Mouse (Mus musculus) ES-Bruce4 (cell line): ENCODE data around the gene Polr2i. TPM values are rescaled to one million over a fixed set of nuclear protein-coding genes. Genes with fewer than 3 reads are reported as not detected.

Experiments
- H3K27ac ChIP-seq: 2 replicates; pipeline ENCODE4 v1.5.1; 2012; ENCODE audit warnings: low read length, inconsistent platforms; ENCODE audit not compliant: insufficient read depth
- H3K27me3 ChIP-seq: 2 replicates; pipeline ENCODE4 v1.6.1; 2012; ENCODE audit warnings: mild to moderate bottlenecking, low read length, inconsistent platforms; ENCODE audit not compliant: control insufficient read depth, poor library complexity, insufficient read depth, severe bottlenecking
- H3K36me3 ChIP-seq: 2 replicates; pipeline ENCODE4 v1.6.1; 2012; ENCODE audit warnings: inconsistent platforms, mild to moderate bottlenecking, low read length, moderate library complexity; ENCODE audit not compliant: control insufficient read depth, poor library complexity, insufficient read depth, severe bottlenecking
- H3K4me1 ChIP-seq: one replicate; pipeline ENCODE4 v1.8.1; 2011; ENCODE audit warnings: low read length; ENCODE audit not compliant: control insufficient read depth, insufficient read depth
- H3K4me3 ChIP-seq: 2 replicates; pipeline ENCODE4 v1.5.1; 2011; ENCODE audit warnings: low read depth, mild to moderate bottlenecking, low read length
- H3K9ac ChIP-seq: 2 replicates; pipeline ENCODE4 v1.6.1; 2012; ENCODE audit warnings: low read depth, mild to moderate bottlenecking, inconsistent platforms; ENCODE audit not compliant: poor library complexity, severe bottlenecking
- H3K9me3 ChIP-seq: replicated peaks from 2 replicates; pipeline ENCODE4 v1.6.1; 2012; ENCODE audit warnings: mild to moderate bottlenecking, low read length, inconsistent platforms; ENCODE audit not compliant: control insufficient read depth, poor library complexity, insufficient read depth, severe bottlenecking
- CTCF ChIP-seq: IDR thresholded peaks from one replicate; pipeline ENCODE4 v1.8.1; 2011; ENCODE audit warnings: low read depth, low read length
- EP300 ChIP-seq: IDR thresholded peaks from 2 replicates; pipeline ENCODE4 v1.6.1; 2011; ENCODE audit warnings: low read depth, low read length; ENCODE audit not compliant: insufficient read depth
- POLR2A ChIP-seq: IDR thresholded peaks from one replicate; pipeline ENCODE4 v1.8.1; 2011; ENCODE audit warnings: low read length; ENCODE audit not compliant: insufficient read depth
- polyA plus RNA-seq: library from polyadenylated mRNA; stranded (reverse); fragments of >200 nt; gene quantifications from 2 replicates; pipeline ENCODE4 v1.2.4, GENCODE M21; 2011; ENCODE audit warnings: low read depth; ENCODE audit not compliant: missing spikeins, insufficient read depth, insufficient read length

Polr2i gene
- polyA plus RNA-seq, 1 experiment, result 58.7 TPM

DNA sequence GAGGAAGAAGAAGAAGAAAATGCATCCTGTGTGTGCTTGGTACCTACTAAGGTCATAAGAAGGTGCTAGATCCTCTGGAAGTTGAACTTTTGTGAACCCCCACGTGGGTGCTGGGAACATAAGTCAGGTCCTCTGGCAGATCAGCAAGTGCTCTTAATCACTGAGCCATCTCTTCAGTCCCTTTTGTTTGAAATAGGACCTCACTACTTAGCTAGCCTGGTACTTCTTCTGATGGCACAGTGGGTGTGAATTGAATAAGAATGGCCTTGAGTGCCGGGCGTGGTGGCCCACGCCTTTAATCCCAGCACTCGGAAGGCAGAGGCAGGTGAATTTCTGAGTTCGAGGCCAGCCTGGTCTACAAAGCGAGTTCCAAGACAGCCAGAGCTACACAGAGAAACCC, 34.2 kb downstream of the Polr2i start:
- Histone ChIP-seq H3K36me3 (peaks cover 31% of the 10 kb centered on the region), H3K4me1 (peaks cover 2% of the 10 kb centered on the region), H3K9me3 (no peaks in the 10 kb centered on the region), H3K9ac (no peak overlapping the region), H3K27ac (no peak overlapping the region), H3K4me3 (no peak overlapping the region), H3K27me3 (no peaks in the 10 kb centered on the region)
- TF ChIP-seq CTCF (no peak), EP300 (peak; percentile 55; the same call in 1 of the 2 replicates), POLR2A (no peak)

DNA sequence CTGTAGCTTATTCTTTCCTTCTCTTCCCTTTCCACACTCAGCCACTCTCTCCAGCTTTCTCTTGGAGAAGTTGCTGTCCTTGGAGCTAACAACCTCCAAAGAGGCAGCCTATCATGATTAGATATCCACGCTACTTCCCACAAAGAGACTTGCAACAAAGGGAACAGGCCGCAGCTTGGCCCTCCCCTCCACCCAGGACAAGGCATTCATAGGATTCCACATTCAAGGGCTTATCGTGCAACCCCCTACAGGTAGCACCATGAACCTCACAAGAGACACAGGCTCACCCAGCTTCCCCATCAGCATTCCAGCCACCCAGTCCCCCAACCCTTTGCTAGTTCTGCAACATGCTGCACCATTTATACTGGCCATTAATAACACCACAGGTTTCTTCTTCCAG, 35.0 kb downstream of the Polr2i start:
- no peak overlapping the region for H3K27ac ChIP-seq
- H3K27me3 ChIP-seq, result no peaks in the 10 kb centered on the region
- H3K4me3 ChIP-seq, result no peak overlapping the region
- no peak overlapping the region for H3K9ac ChIP-seq
- TF ChIP-seq POLR2A, result no peak
- no peak for TF ChIP-seq CTCF
- TF ChIP-seq EP300, result no peak
- peaks cover 24% of the 10 kb centered on the region for H3K36me3 ChIP-seq
- H3K4me1 ChIP-seq, result peaks cover 2% of the 10 kb centered on the region
- no peaks in the 10 kb centered on the region for H3K9me3 ChIP-seq

DNA sequence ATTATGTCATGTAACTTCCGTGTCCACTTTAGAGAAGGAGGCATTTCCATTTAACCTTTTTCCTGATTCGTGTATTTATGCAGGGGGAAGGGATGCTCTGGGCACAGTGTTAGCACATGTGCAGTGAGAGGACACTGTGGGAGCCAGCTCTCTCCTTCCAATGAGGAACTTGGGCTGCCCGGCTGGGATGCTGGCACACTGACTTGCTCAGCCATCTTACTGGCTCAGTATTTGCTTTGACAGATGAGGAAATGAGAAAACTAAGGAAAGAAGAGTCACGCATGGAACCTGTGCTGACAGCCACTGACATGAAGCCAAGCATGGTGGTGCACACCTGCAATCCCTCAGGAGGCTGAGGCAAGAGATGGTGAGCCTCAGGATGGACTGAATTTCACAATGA, 37.9 kb downstream of the Polr2i start:
- no peak overlapping the region for H3K9ac ChIP-seq
- no peak overlapping the region for H3K4me3 ChIP-seq
- peaks cover 18% of the 10 kb centered on the region for H3K36me3 ChIP-seq

DNA sequence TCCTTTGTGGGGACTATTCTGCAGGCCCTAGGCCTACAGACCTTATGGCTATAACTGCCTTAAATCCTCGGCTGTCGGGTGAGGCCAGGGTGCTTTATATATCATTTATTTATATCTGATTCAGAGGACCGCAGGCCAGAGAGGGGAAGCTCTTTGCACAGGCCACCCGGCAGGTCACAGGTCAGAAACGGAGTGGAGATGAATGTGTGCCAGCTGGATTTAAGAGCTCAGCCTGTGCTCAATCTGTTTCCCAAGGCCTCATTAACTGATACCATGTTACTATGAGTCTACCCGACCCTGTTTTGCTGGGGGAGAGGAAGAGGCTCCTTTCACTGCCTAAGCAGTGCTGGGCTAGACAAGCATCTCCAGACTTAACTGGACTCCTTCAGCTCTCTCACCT, 42.6 kb downstream of the Polr2i start:
- H3K27ac ChIP-seq, result no peak overlapping the region
- no peak overlapping the region for H3K4me3 ChIP-seq
- no peaks in the 10 kb centered on the region for H3K9me3 ChIP-seq
- H3K27me3 ChIP-seq, result no peaks in the 10 kb centered on the region
- no peak overlapping the region for H3K9ac ChIP-seq
- no peak for TF ChIP-seq POLR2A
- no peak for TF ChIP-seq CTCF
- no peak for TF ChIP-seq EP300
- no peaks in the 10 kb centered on the region for H3K4me1 ChIP-seq
- H3K36me3 ChIP-seq, result peaks cover 8% of the 10 kb centered on the region; the same call in 1 of the 2 replicates

More for the DNA sequence above, 37.9 kb downstream of the Polr2i start:
- peaks cover 2% of the 10 kb centered on the region for H3K4me1 ChIP-seq
- H3K27me3 ChIP-seq, result no peaks in the 10 kb centered on the region
- H3K27ac ChIP-seq, result no peak overlapping the region
- TF ChIP-seq CTCF (no peak), EP300 (no peak), POLR2A (no peak)
- no peaks in the 10 kb centered on the region for H3K9me3 ChIP-seq

DNA sequence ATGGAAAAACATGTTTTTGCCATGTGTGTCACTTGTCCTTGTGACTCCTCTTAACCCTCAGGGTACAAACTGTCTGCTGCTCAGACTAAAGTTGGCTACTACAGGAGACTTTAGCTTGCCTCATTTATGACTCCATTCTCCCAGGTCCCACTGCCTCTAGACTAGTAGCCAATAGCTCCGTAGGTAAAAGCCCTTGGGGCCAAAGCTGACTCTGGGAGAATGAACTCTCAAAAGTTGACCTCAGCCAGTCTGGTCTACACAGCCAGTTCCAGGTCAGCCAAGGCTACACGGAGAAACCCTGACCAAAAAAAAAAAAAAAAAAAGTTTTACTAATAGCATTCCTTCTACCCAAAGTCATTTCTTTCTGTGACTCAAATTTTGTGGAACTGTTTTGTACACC, 47.2 kb downstream of the Polr2i start:
- H3K4me3 ChIP-seq, result no peak overlapping the region
- no peak for TF ChIP-seq POLR2A
- TF ChIP-seq EP300, result no peak
- TF ChIP-seq CTCF, result no peak

DNA sequence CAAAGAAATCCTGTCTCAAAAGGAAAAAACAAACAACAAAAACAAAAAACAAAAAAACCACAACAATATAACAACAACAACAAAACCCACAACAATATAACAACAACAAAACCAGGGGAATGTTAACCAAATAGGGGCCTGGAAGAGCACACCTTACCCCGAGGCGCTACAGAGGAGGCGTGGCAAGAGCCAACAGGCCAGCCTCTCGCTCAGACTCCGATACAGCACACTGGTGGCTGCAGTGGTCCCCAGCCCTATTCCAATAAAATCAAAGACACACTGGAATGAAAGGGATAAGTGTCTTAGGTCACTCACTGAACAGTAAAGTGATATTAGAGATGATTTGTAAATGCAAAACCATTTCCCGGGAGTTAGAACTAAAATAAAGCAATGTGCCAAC, 47.8 kb downstream of the Polr2i start:
- H3K4me3 ChIP-seq, result peak overlapping the region; percentile 80
- no peaks in the 10 kb centered on the region for H3K27me3 ChIP-seq
- no peaks in the 10 kb centered on the region for H3K9me3 ChIP-seq
- H3K9ac ChIP-seq, result peak overlapping the region; percentile 81
- peak overlapping the region; percentile 81 for H3K27ac ChIP-seq
- no peaks in the 10 kb centered on the region for H3K36me3 ChIP-seq
- no peak for TF ChIP-seq POLR2A
- no peak for TF ChIP-seq CTCF
- peaks cover 2% of the 10 kb centered on the region for H3K4me1 ChIP-seq

More for the DNA sequence above, 47.2 kb downstream of the Polr2i start:
- Histone ChIP-seq H3K27me3 (no peaks in the 10 kb centered on the region), H3K36me3 (no peaks in the 10 kb centered on the region), H3K27ac (peak overlapping the region; percentile 81), H3K9me3 (no peaks in the 10 kb centered on the region), H3K9ac (no peak overlapping the region), H3K4me1 (peaks cover 2% of the 10 kb centered on the region)
